Mouse (Mus musculus) midbrain, embryonic 16.5 days (tissue): ENCODE measurements around the gene Aven. TPM values are rescaled to one million over a fixed set of nuclear protein-coding genes. Genes with fewer than 3 reads are reported as not detected.

ENCODE experiments used
- ATAC-seq: fragments of 200-750 bp; cut with Nextera tagmentation; 2 replicates; pipeline ENCODE4 v1.8.0; 2017; ENCODE audit warnings: moderate TSS enrichment
- H3K27ac ChIP-seq: fragments of 300-500 bp; sonication (generic); 2 replicates; pipeline ENCODE4 v1.5.1; 2014; ENCODE audit warnings: mild to moderate bottlenecking, low read length, mixed read lengths
- H3K27me3 ChIP-seq: fragments of 300-500 bp; sonication (generic); 2 replicates; pipeline ENCODE4 v1.6.1; 2014; ENCODE audit warnings: low read depth, low read length, mixed read lengths; ENCODE audit not compliant: control insufficient read depth, insufficient read depth
- H3K36me3 ChIP-seq: fragments of 300-500 bp; sonication (generic); 2 replicates; pipeline ENCODE4 v1.6.1; 2014; ENCODE audit warnings: mild to moderate bottlenecking, low read length, moderate library complexity, mixed read lengths; ENCODE audit not compliant: control insufficient read depth, insufficient read depth
- H3K4me1 ChIP-seq: fragments of 300-500 bp; sonication (generic); 2 replicates; pipeline ENCODE4 v1.6.1; 2014; ENCODE audit warnings: mild to moderate bottlenecking, low read length, mixed read lengths; ENCODE audit not compliant: control insufficient read depth, insufficient read depth
- H3K4me2 ChIP-seq: fragments of 300-500 bp; sonication (generic); 2 replicates; pipeline ENCODE4 v1.6.1; 2014; ENCODE audit warnings: mild to moderate bottlenecking, low read length, mixed read lengths
- H3K4me3 ChIP-seq: fragments of 300-500 bp; sonication (generic); 2 replicates; pipeline ENCODE4 v1.5.1; 2014; ENCODE audit warnings: low read depth, mild to moderate bottlenecking, low read length, moderate library complexity, mixed read lengths
- H3K9ac ChIP-seq: fragments of 300-500 bp; sonication (generic); 2 replicates; pipeline ENCODE4 v1.6.1; 2014; ENCODE audit warnings: low read depth, low read length, mixed read lengths
- H3K9me3 ChIP-seq: fragments of 300-500 bp; sonication (generic); replicated peaks from 2 replicates; pipeline ENCODE4 v1.6.1; 2014; ENCODE audit warnings: mild to moderate bottlenecking, low read length, mixed read lengths; ENCODE audit not compliant: control insufficient read depth, poor library complexity, severe bottlenecking
- WGBS: fragments of 180-500 bp; shearing (Covaris S2); extraction: QIAGEN DNeasy Blood & Tissue Kit; methylation state at CpG from one replicate; pipeline ENCODE4 v1.1.7; 2014; 5-methylcytosine and 5-hydroxymethylcytosine counted together
- polyA plus RNA-seq: library from polyadenylated mRNA; unstranded; fragments of >200 nt; fragmentation: Nextera tagmentation; extraction: Ambion mirVana; gene quantifications from 2 replicates; pipeline ENCODE4 v1.2.1, GENCODE M21; 2015

The Aven gene
- polyA plus RNA-seq, 1 experiment from 2014 or later = 2.6 TPM

DNA sequence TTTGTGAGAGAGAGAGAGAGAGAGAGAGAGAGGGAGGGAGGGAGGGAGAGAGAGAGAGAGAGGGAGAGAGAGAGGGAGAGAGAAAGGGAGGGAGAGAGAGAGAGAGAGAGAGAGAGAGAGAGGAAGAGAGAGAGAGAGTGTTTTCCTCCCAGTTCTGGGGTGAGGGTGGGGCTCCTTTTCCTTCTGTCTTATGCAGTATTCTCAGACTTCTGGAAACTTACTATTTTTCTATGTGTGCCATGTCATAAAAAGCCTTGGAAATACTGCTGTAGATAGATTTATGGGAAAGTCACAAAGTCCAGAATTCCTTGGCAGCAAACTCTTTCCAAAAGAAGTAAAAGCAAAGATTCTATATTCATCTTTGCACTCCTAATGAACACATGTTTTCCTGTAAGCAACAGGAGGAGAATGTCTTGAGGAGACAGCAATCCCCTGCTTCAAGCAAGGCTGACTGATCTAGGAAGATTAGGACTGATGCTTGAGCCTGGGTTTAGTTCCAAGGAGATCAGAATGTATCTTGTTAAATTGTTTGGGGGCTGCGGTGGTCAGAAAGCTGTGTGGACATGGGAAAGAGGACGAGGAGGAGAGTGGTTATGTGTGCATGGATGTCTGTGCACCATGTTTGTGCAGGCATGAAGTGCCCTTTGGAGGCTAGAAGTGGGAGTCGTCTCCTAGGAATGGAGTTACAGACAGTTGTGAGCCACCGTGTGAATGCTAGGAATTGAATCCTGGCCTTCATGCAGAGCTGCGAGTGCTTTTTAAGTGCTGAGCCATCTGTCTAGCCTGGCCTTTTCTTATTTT is 10.0 kb upstream of the Aven start:
- 70% methylated on average over 5 of the region's 5 CpGs for WGBS
- Histone ChIP-seq H3K4me3 (no peak overlapping the region), H3K9me3 (no peaks in the 10 kb centered on the region)

DNA sequence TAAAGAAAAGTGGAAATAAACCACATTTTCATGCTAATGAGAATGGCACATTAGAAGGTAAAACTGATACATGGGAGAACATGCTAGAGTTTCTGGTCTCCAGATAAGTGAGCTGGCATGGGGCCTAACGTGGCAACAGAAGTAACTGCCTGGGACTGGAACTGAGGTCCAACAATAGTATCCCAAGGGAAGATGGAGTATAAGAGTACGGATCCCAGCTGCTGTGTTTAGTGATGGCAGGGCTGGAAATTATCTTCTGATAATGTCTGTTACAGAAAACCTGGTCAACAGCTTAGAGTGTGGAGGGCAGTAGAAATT is 9.5 kb upstream of the Aven start:
- no peaks in the 10 kb centered on the region for H3K36me3 ChIP-seq
- no peak for ATAC-seq
- no peak overlapping the region for H3K27ac ChIP-seq

More for the DNA sequence above, 10.0 kb upstream of the Aven start:
- H3K27ac ChIP-seq = no peak overlapping the region
- no peak overlapping the region for H3K9ac ChIP-seq
- no peak for ATAC-seq
- H3K4me1 ChIP-seq = no peaks in the 10 kb centered on the region
- H3K27me3 ChIP-seq = no peaks in the 10 kb centered on the region
- H3K36me3 ChIP-seq = no peaks in the 10 kb centered on the region
- H3K4me2 ChIP-seq = no peak overlapping the region

DNA sequence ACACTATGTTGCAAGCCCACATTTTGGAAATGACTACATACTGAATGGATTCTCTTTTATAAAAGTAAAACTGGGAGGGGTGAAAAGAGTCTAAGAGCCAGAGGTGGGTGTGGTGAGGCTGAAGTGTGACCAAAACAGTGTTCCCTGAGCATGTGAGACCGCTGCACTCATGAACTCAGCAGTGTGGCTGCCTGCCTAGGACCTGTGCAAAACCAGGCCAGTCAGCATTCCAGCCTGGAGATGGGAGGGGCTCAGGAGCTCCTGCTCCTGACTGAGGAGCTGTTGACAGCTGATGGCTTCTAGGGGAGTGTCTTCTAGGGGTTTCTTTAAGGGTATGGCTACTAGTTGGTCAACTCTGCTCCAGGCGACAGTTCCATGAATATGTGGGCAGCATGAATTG is 7.9 kb upstream of the Aven start:
- 84% methylated on average over 2 of the region's 2 CpGs for WGBS
- no peak for ATAC-seq
- H3K36me3 ChIP-seq = no peaks in the 10 kb centered on the region

More for the DNA sequence above, 9.5 kb upstream of the Aven start:
- Histone ChIP-seq H3K4me3 (no peak overlapping the region), H3K27me3 (no peaks in the 10 kb centered on the region), H3K9me3 (no peaks in the 10 kb centered on the region), H3K4me2 (no peak overlapping the region), H3K9ac (no peak overlapping the region), H3K4me1 (no peaks in the 10 kb centered on the region)
- 66% methylated on average over 2 of the region's 2 CpGs for WGBS

DNA sequence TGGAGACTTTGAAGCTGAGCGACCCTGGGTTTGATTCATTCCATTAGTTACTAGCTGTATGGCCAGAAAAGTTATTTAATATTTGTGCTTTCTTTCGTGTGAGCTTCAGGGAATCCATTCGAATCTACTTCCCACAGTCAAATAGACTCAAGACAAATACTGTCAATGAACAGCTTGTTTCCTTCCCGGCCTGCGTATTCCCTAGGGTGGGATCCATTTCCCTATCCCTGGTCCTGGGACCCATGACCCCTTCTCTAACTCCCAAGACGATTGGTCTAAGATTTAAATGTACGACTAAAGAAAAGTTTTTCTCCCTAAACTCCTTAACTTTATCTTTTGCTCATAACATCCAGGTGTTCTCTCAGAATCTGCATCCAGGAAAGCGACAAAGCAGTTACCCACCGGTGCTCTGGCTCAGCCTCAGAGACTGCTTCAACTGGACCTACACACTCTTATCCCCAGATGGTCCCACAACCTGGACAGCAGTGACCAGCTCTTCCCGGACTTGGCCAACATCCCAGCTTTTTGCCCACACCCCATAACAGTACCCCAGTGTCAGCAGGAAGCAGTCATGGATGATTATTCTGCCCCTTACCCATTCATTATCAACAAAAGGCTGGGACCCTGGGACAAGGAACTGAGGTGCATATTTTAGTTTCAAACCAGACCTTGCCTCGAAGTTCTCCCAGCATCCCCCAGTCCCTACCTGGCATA is 2.1 kb upstream of the Aven start:
- no peaks in the 10 kb centered on the region for H3K9me3 ChIP-seq
- no peaks in the 10 kb centered on the region for H3K36me3 ChIP-seq
- 83% methylated on average over 11 of the region's 11 CpGs for WGBS
- H3K4me1 ChIP-seq = peaks cover 11% of the 10 kb centered on the region
- no peak overlapping the region for H3K4me2 ChIP-seq
- H3K4me3 ChIP-seq = no peak overlapping the region
- no peaks in the 10 kb centered on the region for H3K27me3 ChIP-seq
- H3K9ac ChIP-seq = no peak overlapping the region
- ATAC-seq = no peak
- H3K27ac ChIP-seq = no peak overlapping the region

More for the DNA sequence above, 7.9 kb upstream of the Aven start:
- H3K27me3 ChIP-seq = no peaks in the 10 kb centered on the region
- H3K9ac ChIP-seq = no peak overlapping the region
- no peak overlapping the region for H3K27ac ChIP-seq
- H3K9me3 ChIP-seq = no peaks in the 10 kb centered on the region
- no peaks in the 10 kb centered on the region for H3K4me1 ChIP-seq
- no peak overlapping the region for H3K4me3 ChIP-seq
- no peak overlapping the region for H3K4me2 ChIP-seq

DNA sequence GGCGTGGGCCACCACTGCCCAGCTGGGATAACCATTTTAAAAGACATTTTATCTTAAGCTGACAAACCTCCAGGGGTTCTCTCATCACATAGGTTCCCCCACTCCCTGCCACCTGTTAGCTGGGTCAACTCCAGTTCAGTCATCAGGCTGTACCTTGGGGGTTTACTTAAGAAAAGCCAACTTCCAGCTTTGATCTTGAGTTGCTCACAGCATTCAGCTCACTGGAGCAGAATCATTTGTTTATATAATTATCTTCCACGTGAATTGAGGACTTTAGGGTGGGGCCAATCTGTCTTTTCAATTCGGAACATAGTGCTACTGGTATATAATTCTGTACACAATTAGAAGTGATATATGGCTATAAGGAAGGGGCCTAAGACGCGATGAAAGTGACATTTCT is 1.1 kb upstream of the Aven start:
- Histone ChIP-seq H3K4me2 (no peak overlapping the region), H3K9ac (no peak overlapping the region), H3K27ac (no peak overlapping the region), H3K4me1 (peaks cover 11% of the 10 kb centered on the region), H3K4me3 (no peak overlapping the region), H3K27me3 (no peaks in the 10 kb centered on the region), H3K36me3 (no peaks in the 10 kb centered on the region), H3K9me3 (no peaks in the 10 kb centered on the region)
- no peak for ATAC-seq
- 78% methylated on average over 5 of the region's 5 CpGs for WGBS

DNA sequence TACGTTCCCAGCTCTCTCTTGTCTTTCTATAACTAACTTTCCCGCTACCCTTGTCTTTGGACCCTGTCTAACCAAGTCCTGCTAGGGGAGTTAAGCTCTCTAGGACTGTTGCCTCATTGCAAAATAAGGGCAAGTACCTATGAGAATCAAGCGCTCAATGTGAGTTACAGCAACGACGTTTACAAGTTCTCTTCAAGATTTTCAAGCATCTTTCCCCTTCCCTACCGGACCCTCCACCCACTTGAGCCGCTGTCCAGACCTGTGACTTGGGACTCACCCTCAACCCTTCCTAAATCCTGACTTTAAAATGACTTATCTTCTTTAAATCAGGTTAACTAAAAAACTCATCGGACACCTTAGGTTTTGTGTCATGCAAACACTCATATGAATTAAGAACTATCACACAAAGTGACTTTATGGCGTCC is 321 bp upstream of the Aven start:
- H3K36me3 ChIP-seq = no peaks in the 10 kb centered on the region
- 4% methylated on average over 9 of the region's 9 CpGs for WGBS
- peak overlapping the region; percentile 96 for H3K27ac ChIP-seq
- ATAC-seq = peak; percentile 7
- H3K4me3 ChIP-seq = peak overlapping the region; percentile 97
- peak overlapping the region; percentile 79 for H3K4me2 ChIP-seq
- H3K9ac ChIP-seq = peak overlapping the region; percentile 100
- H3K4me1 ChIP-seq = peaks cover 11% of the 10 kb centered on the region
- no peaks in the 10 kb centered on the region for H3K27me3 ChIP-seq
- no peaks in the 10 kb centered on the region for H3K9me3 ChIP-seq

DNA sequence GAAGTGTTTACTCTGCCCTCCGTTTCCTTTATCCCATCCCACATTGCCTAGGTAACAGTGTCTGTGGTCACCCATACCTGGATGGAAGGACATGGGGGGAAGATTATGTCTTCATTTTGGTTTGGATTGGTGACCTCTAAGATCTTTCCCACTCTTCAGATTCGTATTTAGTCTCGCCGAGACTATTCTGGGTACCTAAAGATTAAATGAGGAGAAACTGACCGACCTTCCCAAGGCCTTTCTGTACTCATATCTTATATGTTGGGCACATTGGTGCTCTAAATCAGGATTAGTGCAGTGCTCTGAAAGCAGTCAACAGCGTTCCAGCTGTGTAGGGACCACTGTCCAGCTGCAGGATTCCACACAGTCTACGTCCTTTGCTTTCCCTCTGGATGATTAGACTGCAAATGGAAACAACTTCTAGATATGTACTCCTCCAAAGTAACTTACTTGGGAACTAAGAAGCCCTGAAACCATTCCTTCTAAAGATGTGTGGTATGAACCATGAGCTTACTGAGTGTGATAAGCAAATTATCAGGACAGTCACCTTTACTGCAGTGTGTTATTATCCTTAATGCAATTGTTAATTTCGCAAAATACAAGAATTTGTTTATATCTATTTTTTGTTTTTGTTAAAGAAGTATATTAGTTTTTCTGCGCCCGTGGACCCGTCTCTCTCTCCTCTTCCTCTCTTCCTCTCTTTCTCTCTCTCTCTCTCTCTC is 936 bp downstream of the Aven start:
- Histone ChIP-seq H3K9me3 (no peaks in the 10 kb centered on the region), H3K4me3 (peak overlapping the region; percentile 97), H3K9ac (peak overlapping the region; percentile 100), H3K36me3 (no peaks in the 10 kb centered on the region), H3K4me1 (peaks cover 11% of the 10 kb centered on the region), H3K27me3 (no peaks in the 10 kb centered on the region), H3K27ac (peak overlapping the region; percentile 96), H3K4me2 (peak overlapping the region; percentile 79)
- ATAC-seq = peak; percentile 41
- WGBS = 44% methylated on average over 11 of the region's 11 CpGs

DNA sequence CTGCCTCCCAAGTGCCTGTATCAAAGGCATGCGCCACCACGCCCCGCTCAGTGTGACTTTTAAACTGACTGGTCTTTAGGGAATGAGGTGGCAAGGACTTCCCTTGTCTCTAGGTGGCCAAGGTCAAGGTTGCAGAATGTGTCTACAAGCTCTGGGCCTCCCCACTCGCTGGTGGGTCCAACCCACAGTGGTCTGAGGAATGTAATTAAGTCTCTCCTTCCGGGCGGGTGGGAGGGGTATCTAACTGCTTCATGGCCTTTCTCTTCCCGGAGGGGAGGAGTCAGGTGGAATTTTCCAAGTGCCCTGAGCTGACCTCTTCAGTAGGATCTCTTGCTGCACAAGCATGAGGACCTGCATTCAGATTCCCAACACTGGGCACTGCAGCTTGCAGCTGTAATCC is 5.1 kb downstream of the Aven start:
- Histone ChIP-seq H3K4me1 (peaks cover 10% of the 10 kb centered on the region), H3K4me3 (no peak overlapping the region), H3K9ac (no peak overlapping the region), H3K27me3 (no peaks in the 10 kb centered on the region), H3K9me3 (no peaks in the 10 kb centered on the region), H3K27ac (no peak overlapping the region), H3K4me2 (no peak overlapping the region), H3K36me3 (no peaks in the 10 kb centered on the region)
- 72% methylated on average over 7 of the region's 7 CpGs for WGBS
- no peak for ATAC-seq

DNA sequence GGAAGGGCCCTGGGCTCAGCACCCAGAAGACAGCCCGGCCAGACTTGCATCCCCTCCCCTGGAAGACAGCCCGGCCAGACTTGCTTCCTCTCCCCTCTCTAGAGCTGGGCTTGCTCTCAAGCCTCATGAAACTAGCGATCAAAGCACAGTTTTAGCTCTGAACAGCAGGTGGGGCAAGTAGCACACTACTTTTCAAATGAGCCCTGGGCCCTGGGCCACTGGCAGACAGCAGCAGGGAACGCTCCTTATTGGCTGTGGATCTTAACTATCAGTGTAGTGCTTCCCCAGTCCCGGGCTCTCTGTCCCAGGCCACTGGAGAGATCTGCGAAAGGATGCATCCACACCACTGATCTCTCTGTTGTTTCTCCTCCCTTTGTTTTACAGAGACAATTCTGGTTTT is 8.4 kb downstream of the Aven start:
- WGBS = 4% methylated on average over 6 of the region's 6 CpGs
- 0 out of 2 replicates have a peak overlapping the region, but pooled peaks have one; percentile 34 for H3K9ac ChIP-seq

More for the DNA sequence above, 8.4 kb downstream of the Aven start:
- Histone ChIP-seq H3K9me3 (no peaks in the 10 kb centered on the region), H3K27ac (no peak overlapping the region), H3K27me3 (no peaks in the 10 kb centered on the region), H3K36me3 (no peaks in the 10 kb centered on the region), H3K4me3 (no peak overlapping the region), H3K4me2 (no peak overlapping the region; the same call in 1 of the 2 replicates), H3K4me1 (peaks cover 6% of the 10 kb centered on the region)
- peak; percentile 94 for ATAC-seq
